Mouse (Mus musculus) fibroblast of lung, adult 2 months (primary cell): ENCODE measurements around the gene 1300017J02Rik.
"Not testable (repeated sequence)": the region's sequence is repeated elsewhere in the genome, so short reads cannot be mapped to it uniquely, and the experiment has no call there.

Experiments
- DNase-seq: peaks from one replicate; pipeline ENCODE4 v3.0.0-alpha.2; 2011; ENCODE audit warnings: low read depth

Gene 1300017J02Rik

DNA sequence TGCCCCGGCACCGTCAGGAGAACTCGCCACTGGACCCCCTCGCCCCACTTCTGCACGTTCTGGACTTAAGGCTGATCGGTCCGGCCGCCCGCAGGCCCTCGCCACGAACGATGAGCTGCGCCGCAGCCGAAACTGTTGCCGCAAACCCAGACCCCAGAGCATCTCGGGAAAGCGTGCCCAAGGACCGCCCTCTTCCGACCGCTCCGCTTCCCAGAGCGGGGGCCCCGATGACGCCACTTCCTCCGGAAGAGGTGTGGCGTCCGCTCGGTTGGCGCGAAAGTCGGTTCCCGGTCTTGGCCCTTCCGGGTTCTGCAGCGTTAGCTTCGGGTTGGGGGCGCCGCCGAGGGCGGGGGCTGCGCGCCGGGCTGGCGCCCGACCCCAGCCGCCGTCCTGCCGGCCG is at the start of gene 1300017J02Rik, which contains the start of gene Topbp1:
1300017J02Rik (minus strand) TSS at position 156 of the 400 bp plus-strand sequence.
Topbp1 (plus strand) TSS at position 289 of the 400 bp plus-strand sequence.
- peak; percentile 78 for DNase-seq

GRCm38 (mm10) chr9:103353500-103354260 is 48.8 kb upstream of the 1300017J02Rik start:
- not testable (repeated sequence) for DNase-seq

- DNase-seq, result no peak
These were observed 43.9 kb upstream of the 1300017J02Rik start for GRCm38 (mm10) chr9:103348791-103349190.

GRCm38 (mm10) chr9:103347996-103348490 is 43.2 kb upstream of the 1300017J02Rik start:
- no peak for DNase-seq

DNA sequence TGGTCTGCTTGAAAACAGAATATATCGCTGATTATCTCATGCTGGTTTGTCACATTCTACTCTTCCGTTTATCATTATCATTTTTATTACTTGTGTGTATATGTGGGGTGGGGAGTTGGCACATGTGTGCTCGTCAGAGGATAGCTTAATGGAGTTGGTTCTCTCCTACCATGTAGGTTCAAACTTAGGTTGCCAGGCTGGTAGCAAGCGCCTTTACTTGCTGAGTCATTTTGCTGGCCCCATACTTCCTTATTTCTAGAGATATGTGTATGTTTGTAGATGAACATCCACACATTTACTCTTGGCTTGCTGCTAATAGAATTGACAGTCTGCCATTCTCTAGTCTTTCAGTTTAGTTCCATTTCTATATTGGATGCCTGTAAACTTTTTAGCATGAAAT is 42.2 kb upstream of the 1300017J02Rik start:
- DNase-seq, result no peak

GRCm38 (mm10) chr9:103336912-103337311 is 32.0 kb upstream of the 1300017J02Rik start:
- no peak for DNase-seq

DNA sequence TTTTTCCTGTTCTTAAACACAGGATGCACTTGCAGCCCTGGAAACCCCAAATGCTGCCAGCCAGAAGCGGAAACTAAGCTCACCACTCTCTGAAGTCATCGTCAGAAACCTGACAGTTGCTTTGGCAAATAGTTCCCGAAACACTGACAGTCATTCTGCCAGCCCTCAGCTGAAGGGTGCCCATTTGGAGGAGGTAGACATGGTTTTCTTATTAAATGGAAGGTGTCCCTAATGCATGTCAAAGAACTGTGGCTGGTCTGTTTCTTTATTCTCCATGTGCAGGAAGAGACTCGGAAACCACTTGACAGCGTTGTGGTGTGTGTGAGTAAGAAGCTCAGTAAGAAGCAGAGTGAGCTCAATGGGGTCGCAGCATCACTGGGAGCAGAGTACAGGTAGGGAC is 27.8 kb upstream of the 1300017J02Rik start:
- no peak for DNase-seq

DNA sequence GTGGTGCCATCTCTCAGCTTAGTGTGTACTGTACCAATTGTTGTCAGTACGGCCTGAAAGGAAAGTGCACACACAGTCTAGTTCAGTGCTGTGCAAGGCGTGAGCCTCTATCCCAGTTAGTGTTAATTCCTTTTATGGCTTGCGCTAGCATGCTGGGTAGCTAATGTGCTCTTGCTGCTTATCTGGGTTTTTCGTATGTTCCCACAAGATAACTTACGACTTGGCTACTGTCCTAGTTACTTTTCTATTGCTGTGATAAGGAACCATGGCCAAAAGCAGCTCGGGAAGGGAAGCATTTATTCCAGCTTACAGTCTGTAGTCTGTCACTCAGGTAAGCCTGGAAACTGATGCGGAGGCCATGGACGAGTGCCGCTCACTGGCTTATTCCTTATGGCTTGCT is 21.6 kb upstream of the 1300017J02Rik start:
- no peak for DNase-seq

- DNase-seq, result no peak
These were observed 19.8 kb upstream of the 1300017J02Rik start for GRCm38 (mm10) chr9:103324678-103325077.

DNA sequence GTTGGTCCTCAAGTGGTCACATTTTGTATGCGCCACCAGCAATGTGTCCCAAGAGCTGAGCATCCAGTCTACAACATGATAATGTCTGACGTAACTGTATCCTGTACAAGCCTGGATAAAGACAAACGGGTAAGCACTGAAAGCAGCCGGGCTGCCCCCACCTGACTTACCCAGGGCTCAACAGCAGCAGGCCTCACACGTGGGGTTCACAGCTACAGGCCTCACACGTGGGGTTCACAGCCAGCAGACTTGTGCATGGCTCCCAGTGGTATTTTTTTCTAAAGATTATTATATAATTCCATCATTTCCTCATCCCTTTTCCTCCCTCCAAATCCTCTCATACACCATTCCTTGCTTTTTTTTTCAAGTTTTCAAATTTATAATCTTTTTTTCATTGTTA is 5.0 kb upstream of the 1300017J02Rik start:
- no peak for DNase-seq

DNA sequence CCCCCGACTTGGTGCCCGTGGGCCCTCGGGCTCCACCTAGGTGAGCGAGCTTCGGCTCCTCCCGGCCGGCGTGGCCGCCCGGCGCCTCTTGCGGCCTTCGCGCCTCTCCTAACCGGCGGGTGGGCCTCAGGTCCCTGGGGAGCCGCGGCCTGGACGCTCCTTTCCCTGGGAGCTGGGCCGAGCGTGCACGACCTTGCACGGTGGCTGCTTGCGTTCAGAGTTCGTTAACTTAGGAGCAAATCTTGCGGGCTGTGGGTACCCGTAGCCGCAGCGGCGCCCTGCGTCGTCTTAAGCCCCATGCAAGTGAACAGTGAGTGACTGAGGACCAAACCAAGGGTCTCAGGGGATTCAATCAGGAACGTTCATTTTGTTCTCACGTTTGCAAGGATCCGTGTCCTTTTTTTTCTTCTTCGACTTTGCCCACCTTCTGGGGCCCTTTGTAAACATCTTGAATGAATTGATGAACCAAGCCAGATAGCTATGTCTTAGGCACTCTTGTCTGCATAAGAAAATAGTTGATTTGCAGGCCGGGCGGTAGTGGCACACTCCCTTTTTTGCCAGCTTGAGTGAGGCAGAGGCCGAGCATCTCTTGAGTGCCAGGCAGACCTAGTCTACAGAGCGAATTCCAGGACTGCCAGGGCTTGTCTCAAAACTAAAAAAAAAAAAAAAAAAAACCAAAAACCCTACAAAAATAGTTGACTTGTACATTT is 605 bp upstream of the 1300017J02Rik start:
- DNase-seq, result no peak

- DNase-seq, result peak; percentile 24
These were observed 2.2 kb downstream of the 1300017J02Rik start for GRCm38 (mm10) chr9:103302666-103303065.

- no peak for DNase-seq
These were observed 2.6 kb downstream of the 1300017J02Rik start for GRCm38 (mm10) chr9:103302239-103302638.

DNA sequence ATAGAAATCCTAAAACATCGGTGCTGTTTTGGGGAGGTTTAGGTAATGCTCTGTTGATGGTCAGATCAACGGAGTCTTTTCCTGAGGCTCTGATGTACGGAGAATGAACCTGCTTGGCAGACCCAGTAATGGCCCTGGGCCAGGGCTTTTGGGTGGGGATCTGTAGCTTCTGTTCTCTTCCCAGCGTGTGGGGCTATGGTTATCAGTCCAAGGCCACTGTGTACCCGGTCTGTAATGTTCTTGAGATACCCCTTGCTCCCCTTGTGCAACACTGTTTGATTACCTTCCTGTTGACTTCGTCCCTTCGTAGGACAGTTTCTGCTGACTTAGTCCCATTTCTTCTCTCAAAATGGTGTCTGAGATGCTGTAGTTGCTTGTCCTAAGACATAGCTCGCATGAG is 3.8 kb downstream of the 1300017J02Rik start:
- no peak for DNase-seq

DNA sequence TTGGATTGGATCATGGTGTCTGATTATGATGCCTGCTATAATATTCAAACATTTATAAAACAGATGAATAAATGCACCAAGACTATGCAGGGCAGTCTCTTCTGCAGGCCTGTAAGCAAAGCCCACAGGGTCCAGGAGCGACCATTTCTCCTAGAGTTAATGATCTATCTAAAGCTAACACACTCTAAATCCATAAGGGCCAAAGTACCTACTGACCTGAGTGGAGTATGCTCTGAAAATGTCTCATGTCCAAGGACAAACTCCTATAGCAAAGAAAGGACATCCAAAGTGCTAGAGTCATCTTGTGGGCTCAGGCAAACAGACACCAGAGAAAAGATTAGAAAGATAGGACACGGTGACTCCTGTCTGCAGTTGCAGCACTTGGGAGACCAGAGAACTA is 10.4 kb downstream of the 1300017J02Rik start:
- DNase-seq, result no peak

- DNase-seq, result no peak
These were observed 16.2 kb downstream of the 1300017J02Rik start for GRCm38 (mm10) chr9:103288489-103289180.

- DNase-seq, result no peak
These were observed 16.9 kb downstream of the 1300017J02Rik start for GRCm38 (mm10) chr9:103287840-103288488.

- DNase-seq, result no peak
These were observed 17.9 kb downstream of the 1300017J02Rik start for GRCm38 (mm10) chr9:103286901-103287422.

DNA sequence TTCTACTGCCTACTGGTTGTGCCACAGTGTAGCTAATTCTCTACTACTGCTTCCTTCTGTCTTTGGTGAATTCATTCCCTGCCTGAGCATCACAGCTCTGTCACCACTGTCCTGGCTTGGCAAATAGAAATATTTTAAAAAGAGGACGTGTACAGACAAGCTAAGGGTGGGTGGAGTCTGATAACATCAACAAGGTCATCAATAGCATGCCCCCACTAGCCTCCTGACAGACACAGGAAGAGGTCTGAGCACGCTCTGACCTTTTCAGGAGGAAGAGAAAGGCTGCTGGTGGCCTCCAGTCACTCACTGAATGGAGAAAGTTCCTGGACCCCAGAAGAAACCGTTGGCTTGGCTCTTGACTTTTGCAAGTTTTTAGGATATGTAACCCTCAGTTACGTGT is 18.5 kb downstream of the 1300017J02Rik start:
- no peak for DNase-seq

DNA sequence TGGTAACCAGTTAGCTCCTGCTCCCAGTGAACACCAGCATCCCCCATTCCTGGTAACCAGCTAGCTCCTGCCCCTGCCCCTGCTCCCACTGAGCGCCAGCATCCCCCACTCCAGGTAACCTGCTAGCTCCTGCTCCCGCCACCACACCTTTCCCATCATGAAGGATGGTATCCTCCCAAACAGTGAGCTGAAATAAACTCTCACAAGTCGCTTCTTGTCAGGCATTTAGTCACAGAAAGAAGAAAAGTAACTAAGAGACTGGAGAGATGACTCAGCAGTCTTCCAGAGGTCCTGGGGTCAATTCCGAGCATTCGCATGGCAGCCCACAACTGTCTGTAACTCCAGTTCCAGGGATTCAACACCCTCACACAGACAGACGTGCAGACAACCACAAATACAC is 28.0 kb downstream of the 1300017J02Rik start:
- no peak for DNase-seq

GRCm38 (mm10) chr9:103275676-103276075 is 29.2 kb downstream of the 1300017J02Rik start:
- no peak for DNase-seq

GRCm38 (mm10) chr9:103274819-103275218 is 30.1 kb downstream of the 1300017J02Rik start:
- no peak for DNase-seq
